Mouse (Mus musculus) left cerebral cortex, postnatal 25 days (tissue): ENCODE results near the gene Ccdc142. TPM values are rescaled to one million over a fixed set of nuclear protein-coding genes. Genes with fewer than 3 reads are reported as not detected.

Experiments used
- DNase-seq, 2 experiments: peaks; one replicate each; pipeline ENCODE4 v3.0.0; 2022; ENCODE audit warnings: low spot score in 2 of 2, mixed read lengths in 1 of 2
- intact Hi-C: fragments of 180-260 bp; cut with DNase I; formaldehyde crosslinking; loops from one replicate; pipeline ENCODE4 v1.15.1; 2025
- total RNA-seq, 2 experiments: library from RNA; stranded (reverse); gene quantifications; 2 replicates each; pipeline ENCODE4 v1.2.3; 2021

Ccdc142 gene
- total RNA-seq, 2 experiments from 2014 or later = 3.2 to 4.1 TPM

GRCm38 (mm10) chr6:83115011-83115671, 13.7 kb downstream of the Ccdc142 start, which contains the start of gene Mogs:
Gene Mogs, plus strand, starts transcription at chr6:83115496.
- intact Hi-C loops = loop anchor here (2.0 kb wide), 1 partner anchor 44 kb away; no protein-coding TSS in a partner anchor
- DNase-seq = peak; percentile 91 to 94

GRCm38 (mm10) chr6:83115682-83116372, 14.4 kb downstream of the Ccdc142 start:
- DNase-seq = no peak
- intact Hi-C loops = loop anchor here (2.0 kb wide), 1 partner anchor 43 kb away; no protein-coding TSS in a partner anchor

- no peak for DNase-seq
- intact Hi-C loops = no loop called here
These were observed 15.2 kb downstream of the Ccdc142 start for GRCm38 (mm10) chr6:83116373-83117164.

- no peak for DNase-seq
- intact Hi-C loops = no loop called here
These were observed 15.7 kb downstream of the Ccdc142 start for GRCm38 (mm10) chr6:83117165-83117438.

GRCm38 (mm10) chr6:83117616-83118015, 16.2 kb downstream of the Ccdc142 start:
- intact Hi-C loops = no loop called here
- no peak for DNase-seq

- no peak for DNase-seq
- intact Hi-C loops = no loop called here
These were observed 17.0 kb downstream of the Ccdc142 start for GRCm38 (mm10) chr6:83118369-83118768.

GRCm38 (mm10) chr6:83118825-83119733, 17.7 kb downstream of the Ccdc142 start:
- DNase-seq = no peak
- intact Hi-C loops = no loop called here

- no peak for DNase-seq
- intact Hi-C loops = no loop called here
These were observed 18.3 kb downstream of the Ccdc142 start for GRCm38 (mm10) chr6:83119734-83120051.

GRCm38 (mm10) chr6:83120930-83121862, 19.8 kb downstream of the Ccdc142 start, which contains the start of gene Wbp1:
Gene Wbp1, minus strand, starts transcription at chr6:83121559.
- intact Hi-C loops = no loop called here
- DNase-seq = peak; percentile 95 to 100

- DNase-seq = no peak
- intact Hi-C loops = no loop called here
These were observed 20.7 kb downstream of the Ccdc142 start for GRCm38 (mm10) chr6:83121863-83122710.

GRCm38 (mm10) chr6:83122961-83123360, 21.6 kb downstream of the Ccdc142 start:
- no peak for DNase-seq
- intact Hi-C loops = no loop called here

GRCm38 (mm10) chr6:83124851-83125312, 23.5 kb downstream of the Ccdc142 start:
- intact Hi-C loops = no loop called here
- peak; percentile 88 to 92 for DNase-seq

GRCm38 (mm10) chr6:83125331-83125730, 23.9 kb downstream of the Ccdc142 start, which contains the start of gene Ino80b:
Gene Ino80b, minus strand, starts transcription at chr6:83125431.
- intact Hi-C loops = no loop called here
- DNase-seq = no peak

- DNase-seq = no peak
- intact Hi-C loops = no loop called here
These were observed 26.0 kb downstream of the Ccdc142 start for GRCm38 (mm10) chr6:83127419-83127818.

GRCm38 (mm10) chr6:83131469-83132034, 30.2 kb downstream of the Ccdc142 start:
- intact Hi-C loops = no loop called here
- no peak for DNase-seq

GRCm38 (mm10) chr6:83132176-83132919, 30.9 kb downstream of the Ccdc142 start:
- intact Hi-C loops = no loop called here
- DNase-seq = no peak
